Mouse (Mus musculus): Measurements from ENCODE around the gene Ano6.

Ano6 gene

GRCm38 (mm10) chr15:95974021-95974597 is 183.5 kb downstream of the Ano6 start:
- no peak for DNase-seq (ENCODE audit: low read depth, low spot score)

- no peak for DNase-seq (ENCODE audit: low read depth, low spot score)
Measured at GRCm38 (mm10) chr15:95976156-95976876, 185.7 kb downstream of the Ano6 start.

DNA sequence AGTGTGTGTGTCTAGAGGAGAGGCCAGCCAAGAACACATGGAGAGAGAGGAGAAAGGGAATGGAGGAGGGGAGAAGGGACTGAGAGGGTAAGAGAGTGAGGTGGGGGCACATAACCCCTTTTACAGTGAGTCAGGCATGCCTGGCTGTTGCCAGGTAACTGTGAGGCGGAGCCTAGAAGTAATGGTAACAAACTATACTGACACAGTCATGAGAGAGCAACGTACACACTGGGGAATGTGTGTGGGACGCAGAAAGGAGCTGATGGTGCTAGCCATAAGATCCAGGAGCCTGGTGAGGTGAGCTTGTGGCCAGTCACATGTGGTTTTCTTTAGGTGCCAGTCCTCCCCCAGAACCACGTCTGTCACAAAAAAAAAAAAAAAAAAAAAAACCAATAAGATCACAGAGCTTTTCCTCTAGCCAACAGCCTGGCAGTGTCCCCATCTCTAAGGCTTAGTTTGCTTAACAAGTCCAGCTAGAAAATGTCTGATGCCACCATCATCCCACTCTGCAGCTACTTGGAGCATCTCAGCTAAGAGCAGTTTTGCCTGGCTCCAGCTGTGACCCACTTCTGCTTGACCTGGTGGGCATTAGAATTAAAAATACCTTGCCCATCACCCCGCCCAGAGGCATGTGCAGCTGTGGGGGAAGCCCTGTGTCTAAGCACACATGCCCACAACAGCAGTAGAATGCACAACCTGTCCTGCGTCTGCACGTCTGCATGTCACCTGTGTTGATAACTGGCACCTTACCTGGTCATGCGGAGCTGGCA is 186.7 kb downstream of the Ano6 start:
- peak; percentile 90 for DNase-seq (ENCODE audit: low read depth, low spot score)

DNA sequence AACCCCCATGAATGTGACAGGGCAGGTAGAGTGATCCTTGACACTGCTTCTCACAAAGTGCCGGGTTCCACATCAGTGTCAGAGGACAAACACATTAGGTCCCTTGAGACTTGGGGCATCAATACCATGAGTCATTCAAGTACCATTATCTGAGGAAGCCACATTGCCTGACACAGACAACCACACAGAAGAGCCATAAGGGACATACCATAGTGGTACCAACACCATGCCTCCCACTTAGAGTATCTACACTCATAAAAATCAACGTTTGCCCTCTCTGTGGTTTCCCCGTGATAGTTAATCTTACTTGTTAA is 187.3 kb downstream of the Ano6 start:
- DNase-seq (ENCODE audit: low read depth, low spot score) = no peak

DNA sequence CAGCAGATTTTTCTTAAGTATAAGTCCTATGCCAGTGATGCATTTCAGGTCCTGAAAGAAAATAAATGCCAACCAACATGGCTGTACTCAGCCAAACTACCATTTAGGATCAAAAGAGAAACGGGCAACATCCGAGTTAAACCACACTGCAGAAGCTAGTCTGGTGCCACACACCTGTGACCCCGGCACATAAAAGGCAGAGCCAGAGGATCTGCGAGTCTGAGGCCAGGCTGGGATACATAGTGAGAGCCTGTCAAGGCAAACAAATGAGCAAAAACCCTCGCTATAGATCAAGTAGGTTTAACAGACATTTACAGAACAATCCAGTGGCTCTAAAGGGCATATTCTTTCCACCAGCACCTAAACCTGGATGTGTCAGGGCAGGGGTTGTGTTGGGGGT is 190.0 kb downstream of the Ano6 start:
- DNase-seq (ENCODE audit: low read depth, low spot score) = no peak

DNA sequence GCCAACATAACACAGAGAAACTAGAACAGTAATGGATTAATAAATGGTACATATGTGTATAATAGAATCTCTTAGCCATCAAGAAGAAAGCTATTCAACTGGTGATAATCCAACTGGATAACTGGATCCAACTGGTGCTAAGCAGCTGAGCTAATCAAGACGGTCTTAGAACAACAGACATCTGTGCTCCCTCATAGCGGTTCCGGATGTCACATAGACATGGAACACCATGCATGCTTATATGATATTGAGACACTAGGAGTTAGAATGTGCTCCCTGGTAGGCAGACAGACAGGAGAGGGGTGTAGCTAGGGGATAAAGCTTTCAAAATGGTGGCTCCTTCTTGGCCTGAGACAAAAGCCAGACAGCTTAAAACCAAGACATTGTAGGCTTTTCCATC is 197.3 kb downstream of the Ano6 start:
- no peak for DNase-seq (ENCODE audit: low read depth, low spot score)

DNA sequence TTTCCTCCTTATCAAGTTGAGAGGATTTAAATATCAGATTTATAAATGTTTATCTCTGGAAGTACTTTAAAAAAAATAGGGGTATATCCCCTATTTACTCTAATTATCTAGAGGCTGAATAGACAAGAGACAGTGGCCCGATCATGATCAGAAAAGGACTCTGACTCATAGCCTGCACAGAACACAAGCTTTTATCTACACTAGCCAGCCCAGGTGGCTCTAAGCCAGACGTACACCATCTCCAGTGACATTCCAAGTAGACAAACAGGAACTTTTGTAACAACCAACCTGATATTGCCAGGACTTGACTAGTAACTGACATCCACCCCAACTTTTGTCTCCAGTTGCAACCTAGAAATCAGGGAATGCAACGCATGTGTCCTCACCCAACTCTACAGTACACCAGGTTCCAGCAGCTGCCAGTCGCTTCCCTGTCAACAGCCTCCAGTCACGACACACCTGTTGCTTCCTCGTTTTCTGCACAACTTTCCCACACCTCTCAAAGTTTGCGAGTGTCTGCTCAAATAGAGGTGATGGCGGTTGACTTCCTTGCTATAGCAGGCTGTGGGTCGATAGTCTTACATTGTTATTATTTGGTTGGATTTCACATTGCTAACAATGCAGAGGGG is 199.0 kb downstream of the Ano6 start:
- DNase-seq (ENCODE audit: low read depth, low spot score) = no peak

DNA sequence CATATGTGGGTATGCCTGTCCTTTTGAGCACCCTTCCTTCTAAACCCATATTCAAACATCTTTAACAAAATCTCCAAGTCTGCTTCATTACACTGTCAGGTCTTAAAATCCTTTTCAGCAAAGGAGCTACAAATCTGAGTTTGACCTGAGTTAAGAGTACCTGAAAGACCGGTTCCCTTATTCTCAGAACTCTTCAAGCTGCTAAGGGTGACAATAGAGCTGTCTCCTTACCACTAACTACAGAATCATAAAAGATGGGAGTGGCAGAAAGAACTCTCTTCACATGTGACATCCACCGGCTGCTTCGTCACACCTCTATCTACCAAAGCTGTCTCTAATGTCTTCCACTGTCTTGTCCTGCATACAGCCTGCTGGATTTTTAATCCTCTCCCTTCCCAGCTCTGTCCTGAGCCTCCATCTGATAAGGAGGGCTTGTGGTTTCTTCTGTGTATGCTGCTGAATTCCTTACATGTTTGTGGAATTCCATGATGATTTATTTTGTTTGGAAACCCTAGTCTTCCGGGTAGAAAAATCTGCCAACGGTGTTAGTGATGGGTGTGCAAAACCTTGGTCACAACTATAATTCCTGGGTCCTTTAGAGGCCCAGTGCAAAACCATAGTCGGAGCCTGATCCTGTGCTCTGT is 212.4 kb downstream of the Ano6 start:
- no peak for DNase-seq (ENCODE audit: low read depth, low spot score)

GRCm38 (mm10) chr15:96011640-96012390 is 221.2 kb downstream of the Ano6 start:
- DNase-seq (ENCODE audit: low read depth, low spot score) = no peak

- DNase-seq (ENCODE audit: low read depth, low spot score) = no peak
Measured at GRCm38 (mm10) chr15:96012391-96012775, 221.7 kb downstream of the Ano6 start.

- DNase-seq (ENCODE audit: low read depth, low spot score) = no peak
Measured at GRCm38 (mm10) chr15:96014501-96014900, 223.9 kb downstream of the Ano6 start.

DNA sequence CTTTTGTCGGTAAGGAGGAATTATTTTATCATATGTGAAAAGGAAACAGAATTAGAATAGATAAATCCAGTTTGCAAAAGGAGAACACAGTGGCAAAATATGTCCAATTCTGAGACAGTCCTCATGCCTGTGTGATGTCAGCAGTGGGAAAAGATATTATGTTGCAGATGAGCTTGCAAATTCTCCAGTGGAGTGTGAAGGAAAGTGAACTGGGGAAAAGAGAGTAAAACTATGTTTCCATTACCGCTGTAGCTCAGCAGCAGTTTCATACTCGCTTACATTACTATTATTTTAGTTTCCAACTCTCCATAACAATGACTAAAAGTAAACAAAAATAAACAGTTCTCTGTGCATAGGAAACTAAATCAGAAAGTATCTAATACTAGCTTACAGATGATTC is 229.8 kb downstream of the Ano6 start:
- DNase-seq (ENCODE audit: low read depth, low spot score) = no peak

- DNase-seq (ENCODE audit: low read depth, low spot score) = no peak
Measured at GRCm38 (mm10) chr15:96021506-96021905, 230.9 kb downstream of the Ano6 start.

Data from A20 (cell line).